Mouse (Mus musculus) E14TG2a.4 (cell line): ENCODE results near the gene Fuca1.
A peak's percentile ranks its signal among the peaks of the same experiment; 100 is the strongest.

Experiments used
- H3K27me3 ChIP-seq: 2 replicates; pipeline ENCODE4 v1.6.1; 2014; ENCODE audit warnings: low read length, control low read depth; ENCODE audit not compliant: insufficient read depth
- H3K36me3 ChIP-seq: 2 replicates; pipeline ENCODE4 v1.6.1; 2014; ENCODE audit warnings: low read length, control low read depth; ENCODE audit not compliant: insufficient read depth
- H3K4me1 ChIP-seq: replicated peaks from 2 replicates; pipeline ENCODE4 v1.6.1; 2014; ENCODE audit warnings: low read depth, low read length, control low read depth
- H3K4me3 ChIP-seq: replicated peaks from 2 replicates; pipeline ENCODE4 v1.5.1; 2014; ENCODE audit warnings: mild to moderate bottlenecking, low read length
- H3K9me3 ChIP-seq: 2 replicates; pipeline ENCODE4 v1.6.1; 2014; ENCODE audit warnings: low read length, control low read depth
- CTCF ChIP-seq: conservative IDR thresholded peaks from 2 replicates; pipeline ENCODE4 v1.5.1; 2014; ENCODE audit warnings: low read length
- NANOG ChIP-seq: IDR thresholded peaks from 2 replicates; pipeline ENCODE4 v1.6.1; 2014; ENCODE audit warnings: borderline replicate concordance, low read length, mixed read lengths
- POU5F1 ChIP-seq: IDR thresholded peaks from 2 replicates; pipeline ENCODE4 v1.6.1; 2014; ENCODE audit warnings: low read length, borderline replicate concordance

Gene Fuca1

DNA sequence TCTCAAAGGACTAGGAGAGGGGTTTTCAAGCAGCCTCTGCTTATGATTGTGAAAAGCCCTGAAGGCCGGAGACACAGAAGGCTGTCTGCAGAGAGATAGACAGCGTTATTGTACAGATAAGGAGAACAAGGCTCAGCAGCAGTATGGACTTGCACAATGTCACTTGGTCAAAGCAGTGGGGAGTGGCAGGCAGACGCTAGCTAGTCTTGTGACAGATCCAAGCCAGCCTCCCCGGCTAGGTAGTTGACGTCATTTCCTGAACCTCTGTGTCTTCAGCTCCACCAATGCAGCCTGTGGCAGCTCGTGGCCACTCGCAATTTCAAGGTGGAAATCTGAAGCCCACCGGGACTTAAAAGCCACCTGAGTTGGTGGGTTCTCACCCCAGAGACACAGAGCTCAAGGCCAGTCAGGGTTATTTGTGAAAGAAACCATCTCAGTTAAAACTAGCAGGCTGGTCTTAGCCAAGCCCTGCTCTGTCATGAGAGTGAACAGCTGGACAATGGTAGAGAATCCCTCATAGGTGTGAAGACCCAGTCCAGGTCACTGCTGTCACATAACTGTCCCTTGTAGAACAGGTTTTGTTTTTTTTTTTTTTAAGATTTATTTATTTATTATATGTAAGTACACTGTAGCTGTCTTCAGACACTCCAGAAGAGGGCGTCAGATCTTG lies 22.0 kb upstream of the Fuca1 start:
- Histone ChIP-seq H3K4me1 (peaks cover 29% of the 10 kb centered on the region), H3K27me3 (peaks cover 3% of the 10 kb centered on the region; the same call in 1 of the 2 replicates), H3K36me3 (no peaks in the 10 kb centered on the region), H3K9me3 (no peaks in the 10 kb centered on the region), H3K4me3 (0 out of 2 replicates have a peak overlapping the region, but pooled peaks have one; percentile 2)
- TF ChIP-seq NANOG (no peak), CTCF (no peak), POU5F1 (no peak)

DNA sequence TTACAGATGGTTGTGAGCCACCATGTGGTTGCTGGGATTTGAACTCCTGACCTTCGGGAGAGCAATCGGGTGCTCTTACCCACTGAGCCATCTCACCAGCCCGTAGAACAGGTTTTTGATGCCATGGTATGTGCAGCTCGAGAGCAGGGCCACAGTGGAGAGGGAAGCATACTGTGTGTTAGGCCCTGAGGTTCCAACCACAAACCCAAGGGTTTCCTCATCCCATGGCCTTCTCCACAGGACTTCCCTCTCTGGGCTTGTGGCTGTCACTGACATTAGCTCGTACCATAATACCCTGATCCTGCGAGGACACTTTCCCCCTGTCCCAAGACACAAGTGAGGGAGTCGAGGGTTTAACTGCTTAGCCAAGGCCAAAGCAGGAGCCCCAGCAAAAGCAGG lies 21.5 kb upstream of the Fuca1 start:
- Histone ChIP-seq H3K36me3 (no peaks in the 10 kb centered on the region), H3K4me3 (no peak overlapping the region), H3K27me3 (peaks cover 3% of the 10 kb centered on the region; the same call in 1 of the 2 replicates), H3K4me1 (peaks cover 29% of the 10 kb centered on the region), H3K9me3 (no peaks in the 10 kb centered on the region)
- no peak for TF ChIP-seq CTCF
- no peak for TF ChIP-seq NANOG
- TF ChIP-seq POU5F1 = no peak

GRCm38 (mm10) chr4:135900008-135900407 lies 20.5 kb upstream of the Fuca1 start:
- H3K36me3 ChIP-seq = no peaks in the 10 kb centered on the region
- no peaks in the 10 kb centered on the region for H3K9me3 ChIP-seq
- peaks cover 26% of the 10 kb centered on the region for H3K4me1 ChIP-seq
- TF ChIP-seq POU5F1 = no peak
- no peak overlapping the region for H3K4me3 ChIP-seq
- peaks cover 7% of the 10 kb centered on the region; the same call in 1 of the 2 replicates for H3K27me3 ChIP-seq

DNA sequence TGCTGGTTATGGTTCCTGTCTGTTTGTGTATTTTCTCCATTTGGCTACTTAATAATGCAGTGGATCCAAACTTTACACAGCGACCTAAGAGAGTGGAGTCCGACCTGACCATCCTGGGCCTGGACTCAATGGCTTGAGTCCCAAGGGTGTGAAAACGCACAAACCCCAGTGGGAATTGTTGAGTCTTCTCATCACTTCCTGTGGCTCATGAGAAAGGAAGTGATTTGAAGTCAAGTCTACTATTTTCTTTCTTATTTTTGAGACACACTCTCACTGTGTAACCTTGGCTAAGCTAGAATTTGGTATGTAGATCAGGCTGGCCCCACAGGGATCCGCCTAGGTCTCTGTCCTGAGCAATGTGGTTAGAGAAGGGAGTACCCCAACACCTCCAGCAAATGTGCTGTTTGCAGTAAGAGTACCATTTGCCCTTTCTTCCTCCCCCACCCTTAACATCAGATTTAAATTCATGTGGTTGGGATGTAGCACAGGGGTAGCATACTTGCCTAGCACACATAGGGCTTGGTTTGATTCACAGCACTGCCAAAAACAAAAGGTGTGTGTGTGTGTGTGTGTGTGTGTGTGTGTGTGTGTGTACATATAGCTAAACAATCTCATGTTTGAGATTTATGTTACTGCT lies 17.8 kb upstream of the Fuca1 start:
- peaks cover 20% of the 10 kb centered on the region for H3K4me1 ChIP-seq
- H3K36me3 ChIP-seq = no peaks in the 10 kb centered on the region
- peaks cover 7% of the 10 kb centered on the region; the same call in 1 of the 2 replicates for H3K27me3 ChIP-seq
- H3K9me3 ChIP-seq = no peaks in the 10 kb centered on the region
- H3K4me3 ChIP-seq = no peak overlapping the region
- no peak for TF ChIP-seq CTCF
- TF ChIP-seq NANOG = no peak
- no peak for TF ChIP-seq POU5F1

- no peaks in the 10 kb centered on the region for H3K9me3 ChIP-seq
- peaks cover 7% of the 10 kb centered on the region; the same call in 1 of the 2 replicates for H3K27me3 ChIP-seq
- H3K4me3 ChIP-seq = no peak overlapping the region
- peaks cover 4% of the 10 kb centered on the region for H3K4me1 ChIP-seq
- H3K36me3 ChIP-seq = no peaks in the 10 kb centered on the region
- TF ChIP-seq CTCF = no peak
- TF ChIP-seq POU5F1 = no peak
- TF ChIP-seq NANOG = no peak
Measured at GRCm38 (mm10) chr4:135904810-135905209, 15.7 kb upstream of the Fuca1 start.

DNA sequence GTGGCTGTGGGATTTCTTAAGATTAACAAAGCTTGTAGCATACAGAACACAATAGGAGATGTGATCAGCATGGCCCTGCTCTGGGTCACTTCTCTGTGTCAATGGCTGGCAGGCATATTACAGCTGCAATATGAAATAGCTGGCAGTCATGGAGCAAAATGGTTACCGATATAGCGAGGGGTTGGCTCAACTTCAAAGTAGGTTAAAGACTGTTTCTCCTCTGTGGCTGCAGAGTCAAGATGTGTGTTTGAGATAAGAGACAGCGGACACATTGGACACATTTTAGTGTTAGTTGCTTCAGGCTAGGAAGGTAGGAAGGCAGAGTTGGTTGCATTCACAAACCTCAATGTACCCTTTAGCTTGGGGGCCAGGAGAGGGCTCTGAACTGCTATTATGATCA lies 13.9 kb upstream of the Fuca1 start:
- Histone ChIP-seq H3K4me1 (no peaks in the 10 kb centered on the region), H3K9me3 (no peaks in the 10 kb centered on the region), H3K27me3 (0 out of 2 replicates have a peak, but pooled peaks cover 4% of the 10 kb centered on the region), H3K4me3 (no peak overlapping the region), H3K36me3 (no peaks in the 10 kb centered on the region)
- no peak for TF ChIP-seq NANOG
- TF ChIP-seq POU5F1 = no peak
- TF ChIP-seq CTCF = no peak

- no peak for TF ChIP-seq CTCF
- no peak for TF ChIP-seq POU5F1
- no peak for TF ChIP-seq NANOG
- Histone ChIP-seq H3K4me1 (peaks cover 4% of the 10 kb centered on the region; the same call in 1 of the 2 replicates), H3K36me3 (no peaks in the 10 kb centered on the region), H3K9me3 (no peaks in the 10 kb centered on the region), H3K4me3 (no peak overlapping the region), H3K27me3 (no peaks in the 10 kb centered on the region)
Measured at GRCm38 (mm10) chr4:135909326-135910066, 11.0 kb upstream of the Fuca1 start.

DNA sequence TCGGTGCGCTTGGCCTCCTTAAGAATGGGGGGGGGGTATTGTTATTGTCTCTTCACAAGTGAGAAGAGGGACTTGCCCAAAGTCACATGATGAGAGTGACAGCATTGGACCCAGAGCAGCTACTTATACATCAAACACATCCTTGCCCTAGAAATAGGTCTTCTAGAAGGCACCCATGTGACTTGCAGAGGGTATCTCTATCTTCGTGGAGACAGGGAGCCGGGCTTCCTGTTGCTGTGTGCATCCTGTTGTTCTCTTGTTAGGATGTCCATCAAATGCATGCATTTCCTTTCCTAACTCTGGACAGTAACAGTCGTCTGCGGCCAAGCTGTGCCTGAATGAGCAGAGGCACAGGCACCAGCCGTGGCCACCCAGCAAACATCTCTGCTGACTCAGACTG lies 9.0 kb upstream of the Fuca1 start:
- Histone ChIP-seq H3K4me1 (peaks cover 6% of the 10 kb centered on the region; the same call in 1 of the 2 replicates), H3K4me3 (no peak overlapping the region), H3K36me3 (no peaks in the 10 kb centered on the region), H3K27me3 (peaks cover 1% of the 10 kb centered on the region; the same call in 1 of the 2 replicates), H3K9me3 (no peaks in the 10 kb centered on the region)
- TF ChIP-seq NANOG = no peak
- no peak for TF ChIP-seq POU5F1
- no peak for TF ChIP-seq CTCF
